Mouse (Mus musculus): ENCODE data around the gene Sdc1.

- no peak for TF ChIP-seq CTCF (conservative IDR thresholded peaks at IDR 0.05 in 1 of 2, IDR thresholded peaks at IDR 0.05 in 1 of 2; ENCODE audit: low read depth in 2 of 2, low read length in 2 of 2)
- no peak for TF ChIP-seq MAFK (IDR thresholded peaks at IDR 0.05; ENCODE audit: insufficient replicate concordance, low read length)
- no peak for TF ChIP-seq RAD21 (IDR thresholded peaks at IDR 0.05; ENCODE audit: low read depth, low read length)
- TF ChIP-seq TCF12 (IDR thresholded peaks at IDR 0.05; ENCODE audit: low read depth, low read length) = no peak
- TF ChIP-seq MAX (IDR thresholded peaks at IDR 0.05; ENCODE audit: low read length) = no peak
- TF ChIP-seq POLR2A (IDR thresholded peaks at IDR 0.05; ENCODE audit: low read depth, low read length) = no peak
- no peak for TF ChIP-seq ELF1 (IDR thresholded peaks at IDR 0.05; ENCODE audit: low read depth, low read length)
- TF ChIP-seq USF2 (conservative IDR thresholded peaks at IDR 0.05; ENCODE audit: low read depth, low read length) = no peak
These were observed 11.4 kb downstream of the Sdc1 start for GRCm38 (mm10) chr12:8782565-8782964.

Measured in CH12.LX (cell line).